Mouse (Mus musculus) retina, adult 2 months (tissue): ENCODE results near the gene Osgin1.

Experiments
- DNase-seq: peaks from one replicate; pipeline ENCODE4 v3.0.0-alpha.2; 2012; ENCODE audit warnings: low read depth, low spot score

Gene Osgin1

GRCm38 (mm10) chr8:119442013-119442412 is 8.1 kb downstream of the Osgin1 start:
- DNase-seq, result no peak

- no peak for DNase-seq
Measured at GRCm38 (mm10) chr8:119442970-119443369, 9.0 kb downstream of the Osgin1 start.

- peak; percentile 40 for DNase-seq
Measured at GRCm38 (mm10) chr8:119446211-119446989, 12.5 kb downstream of the Osgin1 start, which contains the start of gene Necab2. Gene Necab2, plus strand, starts transcription at chr8:119446719.

GRCm38 (mm10) chr8:119446990-119447780 is 13.3 kb downstream of the Osgin1 start:
- no peak for DNase-seq

GRCm38 (mm10) chr8:119447781-119448170 is 13.9 kb downstream of the Osgin1 start:
- no peak for DNase-seq

GRCm38 (mm10) chr8:119449627-119450026 is 15.7 kb downstream of the Osgin1 start:
- DNase-seq, result no peak

- DNase-seq, result no peak
Measured at GRCm38 (mm10) chr8:119451131-119451530, 17.2 kb downstream of the Osgin1 start.

GRCm38 (mm10) chr8:119452919-119453318 is 19.0 kb downstream of the Osgin1 start:
- DNase-seq, result no peak

- no peak for DNase-seq
Measured at GRCm38 (mm10) chr8:119456045-119456444, 22.1 kb downstream of the Osgin1 start.

GRCm38 (mm10) chr8:119459724-119460123 is 25.8 kb downstream of the Osgin1 start:
- no peak for DNase-seq

GRCm38 (mm10) chr8:119461356-119461755 is 27.4 kb downstream of the Osgin1 start:
- DNase-seq, result no peak

- no peak for DNase-seq
Measured at GRCm38 (mm10) chr8:119463709-119464108, 29.8 kb downstream of the Osgin1 start.

GRCm38 (mm10) chr8:119466105-119466504 is 32.2 kb downstream of the Osgin1 start:
- DNase-seq, result no peak

GRCm38 (mm10) chr8:119466794-119467193 is 32.9 kb downstream of the Osgin1 start:
- DNase-seq, result no peak

GRCm38 (mm10) chr8:119468091-119468490 is 34.2 kb downstream of the Osgin1 start:
- DNase-seq, result no peak

- DNase-seq, result no peak
Measured at GRCm38 (mm10) chr8:119478684-119479083, 44.8 kb downstream of the Osgin1 start.

- no peak for DNase-seq
Measured at GRCm38 (mm10) chr8:119484145-119484896, 50.4 kb downstream of the Osgin1 start.

- DNase-seq, result no peak
Measured at GRCm38 (mm10) chr8:119487093-119487492, 53.2 kb downstream of the Osgin1 start.
